Mouse (Mus musculus) limb, embryonic 10.5 days (tissue): ENCODE data around the gene Olfr1240. TPM values are rescaled to one million over a fixed set of nuclear protein-coding genes. Genes with fewer than 3 reads are reported as not detected.

Source experiments
- DNase-seq: peaks from one replicate; pipeline ENCODE4 v3.0.0-alpha.2; 2017; ENCODE audit warnings: low spot score
- H3K27ac ChIP-seq: fragments of 300-500 bp; sonication (generic); 2 replicates; pipeline ENCODE4 v1.5.1; 2016; ENCODE audit warnings: mild to moderate bottlenecking
- H3K27me3 ChIP-seq: fragments of 300-500 bp; sonication (generic); 2 replicates; pipeline ENCODE4 v1.6.1; 2016; ENCODE audit warnings: low read depth, mild to moderate bottlenecking; ENCODE audit not compliant: poor library complexity, severe bottlenecking
- H3K36me3 ChIP-seq: fragments of 300-500 bp; sonication (generic); 2 replicates; pipeline ENCODE4 v1.6.1; 2016; ENCODE audit warnings: mild to moderate bottlenecking, moderate library complexity
- H3K4me1 ChIP-seq: fragments of 300-500 bp; sonication (generic); 2 replicates; pipeline ENCODE4 v1.6.1; 2016
- H3K4me3 ChIP-seq: fragments of 300-500 bp; sonication (generic); 2 replicates; pipeline ENCODE4 v1.5.1; 2016; ENCODE audit warnings: mild to moderate bottlenecking, moderate library complexity
- H3K9me3 ChIP-seq: fragments of 300-500 bp; sonication (generic); replicated peaks from 2 replicates; pipeline ENCODE4 v1.6.1; 2016; ENCODE audit warnings: mild to moderate bottlenecking
- WGBS: fragments of 180-500 bp; shearing (Covaris S2); methylation state at CpG from one replicate; pipeline ENCODE4 v1.1.7; 2016; 5-methylcytosine and 5-hydroxymethylcytosine counted together
- polyA plus RNA-seq: library from polyadenylated mRNA; unstranded; fragments of >200 nt; fragmentation: Nextera tagmentation; extraction: Ambion mirVana; gene quantifications from 2 replicates; pipeline ENCODE4 v1.2.1, GENCODE M21; 2016

Olfr1240 gene
- polyA plus RNA-seq: not detected in 2 replicates

- H3K27ac ChIP-seq: no peak within 1 kb of the TSS
- WGBS: 89% methylated on average over 3 of the region's 3 CpGs
- H3K9me3 ChIP-seq: no peaks in the 10 kb centered on the region
- H3K4me3 ChIP-seq: no peak within 1 kb of the TSS
- no peaks in the 10 kb centered on the region for H3K27me3 ChIP-seq
- no peaks in the 10 kb centered on the region for H3K4me1 ChIP-seq
- H3K36me3 ChIP-seq: no peaks in the 10 kb centered on the region
- no peak for DNase-seq
Observed at GRCm38 (mm10) chr2:89442900-89443299, at the start of gene Olfr1240. Gene Olfr1240 (minus strand): TSS chr2:89443000.

GRCm38 (mm10) chr2:89487026-89487425 is 44.2 kb upstream of the Olfr1240 start, which contains the start of gene Olfr1241:
Gene Olfr1241 (minus strand): TSS chr2:89487126.
- no peak for DNase-seq
- Histone ChIP-seq H3K27ac (no peak within 1 kb of the TSS), H3K27me3 (no peaks in the 10 kb centered on the region), H3K36me3 (no peaks in the 10 kb centered on the region), H3K4me1 (no peaks in the 10 kb centered on the region), H3K4me3 (no peak within 1 kb of the TSS), H3K9me3 (no peaks in the 10 kb centered on the region)

GRCm38 (mm10) chr2:89420307-89420706 is 22.5 kb downstream of the Olfr1240 start, which contains the start of gene Olfr1239:
Gene Olfr1239 (minus strand): TSS chr2:89420407.
- H3K27me3 ChIP-seq: no peaks in the 10 kb centered on the region
- H3K36me3 ChIP-seq: no peaks in the 10 kb centered on the region
- WGBS: 95% methylated on average over 2 of the region's 2 CpGs
- no peaks in the 10 kb centered on the region for H3K9me3 ChIP-seq
- H3K27ac ChIP-seq: no peak within 1 kb of the TSS
- DNase-seq: no peak
- H3K4me1 ChIP-seq: no peaks in the 10 kb centered on the region
- no peak within 1 kb of the TSS for H3K4me3 ChIP-seq

GRCm38 (mm10) chr2:89414557-89414956 is 28.2 kb downstream of the Olfr1240 start:
- no peaks in the 10 kb centered on the region for H3K36me3 ChIP-seq
- H3K27ac ChIP-seq: no peak overlapping the region
- H3K4me3 ChIP-seq: no peak overlapping the region
- no peaks in the 10 kb centered on the region for H3K27me3 ChIP-seq
- no peaks in the 10 kb centered on the region for H3K9me3 ChIP-seq
- DNase-seq: no peak
- 98% methylated on average over 1 of the region's 1 CpGs for WGBS
- no peaks in the 10 kb centered on the region for H3K4me1 ChIP-seq

- H3K4me1 ChIP-seq: no peaks in the 10 kb centered on the region
- WGBS: 94% methylated on average over 2 of the region's 2 CpGs
Observed at GRCm38 (mm10) chr2:89409576-89409975, 33.2 kb downstream of the Olfr1240 start, which contains the start of gene Olfr1238. Gene Olfr1238 (minus strand): TSS chr2:89409676.

GRCm38 (mm10) chr2:89400882-89401281 is 41.9 kb downstream of the Olfr1240 start:
- 81% methylated on average over 1 of the region's 1 CpGs for WGBS
- Histone ChIP-seq H3K36me3 (no peaks in the 10 kb centered on the region), H3K9me3 (no peaks in the 10 kb centered on the region), H3K4me3 (no peak overlapping the region), H3K27me3 (no peaks in the 10 kb centered on the region), H3K27ac (no peak overlapping the region), H3K4me1 (no peaks in the 10 kb centered on the region)
- DNase-seq: no peak

More at GRCm38 (mm10) chr2:89409576-89409975, 33.2 kb downstream of the Olfr1240 start, which contains the start of gene Olfr1238:
- H3K9me3 ChIP-seq: no peaks in the 10 kb centered on the region
- H3K4me3 ChIP-seq: no peak within 1 kb of the TSS
- no peaks in the 10 kb centered on the region for H3K36me3 ChIP-seq
- H3K27ac ChIP-seq: no peak within 1 kb of the TSS
- no peak for DNase-seq
- H3K27me3 ChIP-seq: no peaks in the 10 kb centered on the region

Other genes with a start within 250 kb of the Olfr1240 start
- gene Olfr1226, start 243.0 kb downstream of the Olfr1240 start, polyA plus RNA-seq: not detected in 2 replicates
- gene Olfr1228, start 188.9 kb downstream of the Olfr1240 start, polyA plus RNA-seq: not detected in 2 replicates
- not detected in 2 replicates for gene Olfr1229, start 155.0 kb downstream of the Olfr1240 start, polyA plus RNA-seq
- not detected in 2 replicates for gene Olfr1230, start 145.7 kb downstream of the Olfr1240 start, polyA plus RNA-seq
- not detected in 2 replicates for gene Olfr1231, start 135.9 kb downstream of the Olfr1240 start, polyA plus RNA-seq
- not detected in 2 replicates for gene Olfr1232, start 113.3 kb downstream of the Olfr1240 start, polyA plus RNA-seq
- gene Olfr1233, start 100.6 kb downstream of the Olfr1240 start, polyA plus RNA-seq: not detected in 2 replicates
- gene Olfr1234, start 78.1 kb downstream of the Olfr1240 start, polyA plus RNA-seq: not detected in 2 replicates
- gene Olfr1238, start 33.3 kb downstream of the Olfr1240 start, polyA plus RNA-seq: not detected in 2 replicates
- not detected in 2 replicates for gene Olfr1239, start 22.6 kb downstream of the Olfr1240 start, polyA plus RNA-seq
- gene Olfr1241, start 44.1 kb upstream of the Olfr1240 start, polyA plus RNA-seq: not detected in 2 replicates
- not detected in 2 replicates for gene Olfr1242, start 55.3 kb upstream of the Olfr1240 start, polyA plus RNA-seq
- not detected in 2 replicates for gene Olfr1243, start 88.5 kb upstream of the Olfr1240 start, polyA plus RNA-seq
- not detected in 2 replicates for gene Olfr1245, start 135.4 kb upstream of the Olfr1240 start, polyA plus RNA-seq
- not detected in 2 replicates for gene Olfr1246, start 150.2 kb upstream of the Olfr1240 start, polyA plus RNA-seq
- gene Olfr1247, start 171.1 kb upstream of the Olfr1240 start, polyA plus RNA-seq: not detected in 2 replicates
- gene Olfr1248, start 175.2 kb upstream of the Olfr1240 start, polyA plus RNA-seq: not detected in 2 replicates
- not detected in 2 replicates for gene Olfr1249, start 192.0 kb upstream of the Olfr1240 start, polyA plus RNA-seq
- gene Olfr1250, start 218.5 kb upstream of the Olfr1240 start, polyA plus RNA-seq: not detected in 2 replicates
- not detected in 2 replicates for gene Olfr1251, start 228.9 kb upstream of the Olfr1240 start, polyA plus RNA-seq